Mouse (Mus musculus) CH12.LX (cell line): ENCODE results near the gene Sirt4.

Source experiments
- BHLHE40 ChIP-seq: IDR thresholded peaks from 2 replicates; pipeline ENCODE4 v1.6.1; 2011; ENCODE audit warnings: mild to moderate bottlenecking, low read depth, low read length, improper control_type of control experiment
- CHD2 ChIP-seq: IDR thresholded peaks from 2 replicates; pipeline ENCODE4 v1.6.1; 2011; ENCODE audit warnings: low read length, improper control_type of control experiment
- CTCF ChIP-seq, 2 experiments: IDR thresholded peaks in 1 of 2; conservative IDR thresholded peaks in 1 of 2; 2 replicates each; pipeline ENCODE4 v1.5.1; 2011 to 2012; ENCODE audit warnings: low read depth in 2 of 2, low read length in 2 of 2, improper control_type of control experiment in 1 of 2, inconsistent platforms in 1 of 2, mild to moderate bottlenecking in 1 of 2, moderate library complexity in 1 of 2
- EP300 ChIP-seq: IDR thresholded peaks from 2 replicates; pipeline ENCODE4 v1.6.1; 2011; ENCODE audit warnings: low read length, improper control_type of control experiment
- ETS1 ChIP-seq: conservative IDR thresholded peaks from 2 replicates; pipeline ENCODE4 v1.6.1; 2012; ENCODE audit warnings: low read depth, mild to moderate bottlenecking, inconsistent platforms, low read length, improper control_type of control experiment, moderate library complexity
- JUND ChIP-seq: conservative IDR thresholded peaks from 2 replicates; pipeline ENCODE4 v1.6.1; 2011; ENCODE audit warnings: low read depth, low read length, improper control_type of control experiment
- PAX5 ChIP-seq: IDR thresholded peaks from 2 replicates; pipeline ENCODE4 v1.6.1; 2012; ENCODE audit warnings: low read length, inconsistent platforms, mixed read lengths
- POLR2A ChIP-seq: IDR thresholded peaks from 2 replicates; pipeline ENCODE4 v1.6.1; 2011; ENCODE audit warnings: low read depth, mild to moderate bottlenecking, improper control_type of control experiment, low read length
- TCF12 ChIP-seq: IDR thresholded peaks from 2 replicates; pipeline ENCODE4 v1.6.1; 2014; ENCODE audit warnings: low read depth, mild to moderate bottlenecking, inconsistent platforms, low read length, improper control_type of control experiment

- TF ChIP-seq BHLHE40 = no peak
- TF ChIP-seq CTCF (conservative IDR thresholded peaks at IDR 0.05 in 1 of 2, IDR thresholded peaks at IDR 0.05 in 1 of 2; ENCODE audit: low read depth in 2 of 2, low read length in 2 of 2) = no peak
- TF ChIP-seq CHD2 = no peak
- no peak for TF ChIP-seq JUND
- TF ChIP-seq TCF12 = no peak
- TF ChIP-seq PAX5 = no peak
- no peak for TF ChIP-seq POLR2A
- no peak for TF ChIP-seq EP300
- no peak for TF ChIP-seq ETS1
These were observed 38.5 kb upstream of the Sirt4 start for GRCm38 (mm10) chr5:115522981-115523499.
